Mouse (Mus musculus) lung, postnatal 0 days (tissue): ENCODE data around the gene Taf1a. TPM values are rescaled to one million over a fixed set of nuclear protein-coding genes. Genes with fewer than 3 reads are reported as not detected.
A peak's percentile ranks its signal among the peaks of the same experiment; 100 is the strongest.

Experiments used
- ATAC-seq: fragments of 200-750 bp; cut with Nextera tagmentation; 2 replicates; pipeline ENCODE4 v1.8.0; 2017; ENCODE audit warnings: moderate library complexity
- DNase-seq: peaks from one replicate; pipeline ENCODE4 v3.0.0-alpha.2; 2016; ENCODE audit warnings: low spot score
- H3K27ac ChIP-seq: fragments of 300-500 bp; sonication (generic); 2 replicates; pipeline ENCODE4 v1.5.1; 2014; ENCODE audit warnings: antibody characterized with exemption, mild to moderate bottlenecking, low read length, mixed read lengths
- H3K27me3 ChIP-seq: fragments of 300-500 bp; sonication (generic); replicated peaks from 2 replicates; pipeline ENCODE4 v1.6.1; 2014; ENCODE audit warnings: low read length, mixed read lengths; ENCODE audit not compliant: insufficient read depth
- H3K36me3 ChIP-seq: fragments of 300-500 bp; sonication (generic); 2 replicates; pipeline ENCODE4 v1.6.1; 2014; ENCODE audit warnings: low read length, mixed read lengths; ENCODE audit not compliant: insufficient read depth
- H3K4me1 ChIP-seq: fragments of 300-500 bp; sonication (generic); 2 replicates; pipeline ENCODE4 v1.6.1; 2014; ENCODE audit warnings: antibody characterized with exemption, low read depth, low read length, mixed read lengths; ENCODE audit not compliant: insufficient read depth
- H3K4me2 ChIP-seq: fragments of 300-500 bp; sonication (generic); replicated peaks from 2 replicates; pipeline ENCODE4 v1.6.1; 2014; ENCODE audit warnings: low read depth, mild to moderate bottlenecking, low read length, moderate library complexity, mixed read lengths
- H3K4me3 ChIP-seq: fragments of 300-500 bp; sonication (generic); 2 replicates; pipeline ENCODE4 v1.5.1; 2014; ENCODE audit warnings: low read depth, low read length
- H3K9ac ChIP-seq: fragments of 300-500 bp; sonication (generic); replicated peaks from 2 replicates; pipeline ENCODE4 v1.6.1; 2014; ENCODE audit warnings: low read depth, mild to moderate bottlenecking
- H3K9me3 ChIP-seq: fragments of 300-500 bp; sonication (generic); 2 replicates; pipeline ENCODE4 v1.6.1; 2016; ENCODE audit warnings: low read length, mixed read lengths
- CTCF ChIP-seq: IDR thresholded peaks from 2 replicates; pipeline ENCODE4 v1.5.1; 2016; ENCODE audit warnings: antibody characterized with exemption, mild to moderate bottlenecking
- EP300 ChIP-seq: IDR thresholded peaks from 2 replicates; pipeline ENCODE4 v1.6.1; 2016; ENCODE audit warnings: antibody characterized with exemption, mild to moderate bottlenecking, control low read depth
- WGBS: fragments of 180-500 bp; shearing (Covaris S2); extraction: QIAGEN DNeasy Blood & Tissue Kit; methylation state at CpG from one replicate; pipeline ENCODE4 v1.1.7; 2014; 5-methylcytosine and 5-hydroxymethylcytosine counted together
- polyA plus RNA-seq: library from polyadenylated mRNA; unstranded; fragments of >200 nt; fragmentation: Nextera tagmentation; extraction: Ambion mirVana; gene quantifications from 2 replicates; pipeline ENCODE4 v1.2.1, GENCODE M21; 2015

The Taf1a gene
- polyA plus RNA-seq, 1 experiment from 2014 or later = 9.5 TPM

- Histone ChIP-seq H3K4me1 (no peaks in the 10 kb centered on the region), H3K9me3 (no peaks in the 10 kb centered on the region), H3K4me3 (no peak overlapping the region), H3K4me2 (no peak overlapping the region), H3K27ac (no peak overlapping the region), H3K9ac (no peak overlapping the region), H3K27me3 (no peaks in the 10 kb centered on the region), H3K36me3 (no peaks in the 10 kb centered on the region)
- ATAC-seq = no peak
- TF ChIP-seq EP300 (no peak), CTCF (peak; percentile 24; the same call in 1 of the 2 replicates)
- 94% methylated on average over 7 of the region's 7 CpGs for WGBS
- no peak for DNase-seq
Observed at GRCm38 (mm10) chr1:183424100-183424499, 35.3 kb downstream of the Taf1a start.

- Histone ChIP-seq H3K27me3 (no peaks in the 10 kb centered on the region), H3K4me1 (no peaks in the 10 kb centered on the region), H3K4me2 (no peak overlapping the region), H3K36me3 (no peaks in the 10 kb centered on the region), H3K27ac (no peak overlapping the region), H3K4me3 (no peak overlapping the region), H3K9ac (no peak overlapping the region), H3K9me3 (no peaks in the 10 kb centered on the region)
- ATAC-seq (no peak), DNase-seq (no peak)
- 88% methylated on average over 9 of the region's 9 CpGs for WGBS
- TF ChIP-seq CTCF (no peak), EP300 (no peak)
Observed at GRCm38 (mm10) chr1:183434918-183435317, 46.1 kb downstream of the Taf1a start.

GRCm38 (mm10) chr1:183439036-183439435 lies 50.3 kb downstream of the Taf1a start:
- H3K9ac ChIP-seq = no peak overlapping the region
- H3K4me2 ChIP-seq = peak overlapping the region; percentile 46
- TF ChIP-seq CTCF (peak; percentile 92), EP300 (no peak)
- no peaks in the 10 kb centered on the region for H3K4me1 ChIP-seq
- H3K4me3 ChIP-seq = peak overlapping the region; percentile 27
- no peak overlapping the region for H3K27ac ChIP-seq
- WGBS = 28% methylated on average over 22 of the region's 22 CpGs
- no peaks in the 10 kb centered on the region for H3K36me3 ChIP-seq
- 0 out of 2 replicates have a peak, but pooled peaks cover 4% of the 10 kb centered on the region for H3K9me3 ChIP-seq
- DNase-seq (peak; percentile 65), ATAC-seq (peak; percentile 75)
- H3K27me3 ChIP-seq = no peaks in the 10 kb centered on the region

GRCm38 (mm10) chr1:183442015-183442774 lies 53.4 kb downstream of the Taf1a start:
- Histone ChIP-seq H3K36me3 (no peaks in the 10 kb centered on the region), H3K4me2 (no peak overlapping the region), H3K4me3 (no peak overlapping the region), H3K27ac (no peak overlapping the region), H3K9me3 (0 out of 2 replicates have a peak, but pooled peaks cover 4% of the 10 kb centered on the region), H3K27me3 (no peaks in the 10 kb centered on the region), H3K9ac (no peak overlapping the region), H3K4me1 (no peaks in the 10 kb centered on the region)
- WGBS = 23% methylated on average over 19 of the region's 19 CpGs
- TF ChIP-seq CTCF = peak; percentile 96
- TF ChIP-seq EP300 = peak; percentile 74
- ATAC-seq = peak; percentile 76
- DNase-seq = peak; percentile 91

- H3K27me3 ChIP-seq = no peaks in the 10 kb centered on the region
- H3K36me3 ChIP-seq = no peaks in the 10 kb centered on the region
- no peak overlapping the region for H3K27ac ChIP-seq
- DNase-seq = no peak
- 29% methylated on average over 3 of the region's 3 CpGs for WGBS
- no peaks in the 10 kb centered on the region for H3K4me1 ChIP-seq
- no peak overlapping the region for H3K9ac ChIP-seq
- no peak overlapping the region for H3K4me2 ChIP-seq
- no peak for ATAC-seq
- no peaks in the 10 kb centered on the region for H3K9me3 ChIP-seq
- TF ChIP-seq EP300 (no peak), CTCF (no peak)
- H3K4me3 ChIP-seq = no peak overlapping the region
Observed at GRCm38 (mm10) chr1:183453066-183453465, 64.3 kb downstream of the Taf1a start.

Other genes with a start within 250 kb of the Taf1a start
- 3.5 and 4.0 TPM in 2 replicates for gene Disp1, start 167.5 kb upstream of the Taf1a start, polyA plus RNA-seq
- 23.7 and 31.4 TPM in 2 replicates for gene Aida, start 92.4 kb upstream of the Taf1a start, polyA plus RNA-seq
- gene Brox, start 91.7 kb upstream of the Taf1a start, polyA plus RNA-seq = 37.7 and 38.5 TPM in 2 replicates
- gene Mia3, start 19.4 kb upstream of the Taf1a start, polyA plus RNA-seq = 49.8 and 58.3 TPM in 2 replicates
- gene Hhipl2, start 29.2 kb downstream of the Taf1a start, polyA plus RNA-seq = 0.06 TPM in 1 of 2 replicates, not detected in the other